Mouse (Mus musculus) CH12.LX (cell line): ENCODE data around the gene Macrod1. TPM values are rescaled to one million over a fixed set of nuclear protein-coding genes. Genes with fewer than 3 reads are reported as not detected.

Experiments used
- DNase-seq: peaks from one replicate; pipeline ENCODE4 v3.0.0-alpha.2; 2013; ENCODE audit errors: extremely low read depth
- H3K27ac ChIP-seq: 2 replicates; pipeline ENCODE4 v1.5.1; 2012; ENCODE audit warnings: low read depth, mild to moderate bottlenecking, control low read depth, moderate library complexity; ENCODE audit not compliant: insufficient read depth
- H3K27me3 ChIP-seq: replicated peaks from 2 replicates; pipeline ENCODE3; 2012; ENCODE audit warnings: inconsistent platforms
- H3K36me3 ChIP-seq, 2 experiments: replicated peaks in 1 of 2; 2 replicates each; pipeline versions ENCODE3 to v1.6.1; 2012; ENCODE audit warnings: inconsistent platforms in 1 of 2, low read length in 1 of 2, mild to moderate bottlenecking in 1 of 2, mixed read lengths in 1 of 2, moderate library complexity in 1 of 2; ENCODE audit not compliant: control insufficient read depth in 1 of 2, insufficient read depth in 1 of 2
- H3K4me1 ChIP-seq, 2 experiments: 2 replicates each; pipeline ENCODE4 v1.6.1; 2012; ENCODE audit warnings: inconsistent platforms in 1 of 2, moderate library complexity in 1 of 2; ENCODE audit not compliant: insufficient read depth in 2 of 2, control insufficient read depth in 1 of 2
- H3K4me2 ChIP-seq: 2 replicates; pipeline ENCODE4 v1.6.1; 2012; ENCODE audit warnings: low read depth, mild to moderate bottlenecking, control low read depth; ENCODE audit not compliant: poor library complexity, insufficient read depth, severe bottlenecking
- H3K4me3 ChIP-seq, 3 experiments: fragments of 150-350 bp in 1 of 3; sonication (generic) in 1 of 3; replicated peaks in 1 of 3; 2 replicates each; pipeline versions ENCODE3 to v1.5.1; 2011 to 2012; ENCODE audit warnings: low read depth in 2 of 3, low read length in 2 of 3, mild to moderate bottlenecking in 2 of 3, moderate library complexity in 2 of 3, control low read depth in 1 of 3, improper control_type of control experiment in 1 of 3, inconsistent platforms in 1 of 3, mixed read lengths in 1 of 3; ENCODE audit not compliant: poor library complexity in 1 of 3
- H3K79me2 ChIP-seq: replicated peaks from 2 replicates; pipeline ENCODE4 v1.6.1; 2012; ENCODE audit warnings: mild to moderate bottlenecking, moderate library complexity; ENCODE audit not compliant: control insufficient read depth, poor library complexity, insufficient read depth, severe bottlenecking; ENCODE audit errors: extremely low read depth
- H3K9ac ChIP-seq: 2 replicates; pipeline ENCODE4 v1.6.1; 2012; ENCODE audit warnings: low read depth, mild to moderate bottlenecking, control low read depth, moderate library complexity; ENCODE audit not compliant: insufficient read depth
- H3K9me3 ChIP-seq: replicated peaks from 2 replicates; pipeline ENCODE3; 2012; ENCODE audit warnings: low read length, inconsistent platforms, mixed read lengths
- BHLHE40 ChIP-seq: IDR thresholded peaks from 2 replicates; pipeline ENCODE4 v1.6.1; 2011; ENCODE audit warnings: mild to moderate bottlenecking, low read depth, low read length, improper control_type of control experiment
- CTCF ChIP-seq, 2 experiments: IDR thresholded peaks in 1 of 2; conservative IDR thresholded peaks in 1 of 2; 2 replicates each; pipeline ENCODE4 v1.5.1; 2011 to 2012; ENCODE audit warnings: low read depth in 2 of 2, low read length in 2 of 2, improper control_type of control experiment in 1 of 2, inconsistent platforms in 1 of 2, mild to moderate bottlenecking in 1 of 2, moderate library complexity in 1 of 2
- E2F4 ChIP-seq: IDR thresholded peaks from 2 replicates; pipeline ENCODE4 v1.6.1; 2011; ENCODE audit warnings: low read depth, low read length, improper control_type of control experiment; ENCODE audit not compliant: insufficient replicate concordance
- EP300 ChIP-seq: IDR thresholded peaks from 2 replicates; pipeline ENCODE4 v1.6.1; 2011; ENCODE audit warnings: low read length, improper control_type of control experiment
- GABPA ChIP-seq: IDR thresholded peaks from 2 replicates; pipeline ENCODE4 v1.6.1; 2012; ENCODE audit warnings: low read depth, low read length, improper control_type of control experiment, inconsistent platforms; ENCODE audit not compliant: insufficient replicate concordance
- JUN ChIP-seq: IDR thresholded peaks from 2 replicates; pipeline ENCODE4 v1.6.1; 2011; ENCODE audit warnings: low read depth, mild to moderate bottlenecking, low read length, improper control_type of control experiment, moderate library complexity; ENCODE audit not compliant: insufficient read depth
- MAX ChIP-seq: IDR thresholded peaks from 2 replicates; pipeline ENCODE4 v1.6.1; 2011; ENCODE audit warnings: low read length, improper control_type of control experiment
- MEF2A ChIP-seq: IDR thresholded peaks from 2 replicates; pipeline ENCODE4 v1.6.1; 2014; ENCODE audit warnings: low read depth, mild to moderate bottlenecking, inconsistent platforms, low read length, improper control_type of control experiment, borderline replicate concordance
- NELFE ChIP-seq: IDR thresholded peaks from 2 replicates; pipeline ENCODE4 v1.6.1; 2011; ENCODE audit warnings: low read depth, low read length, improper control_type of control experiment
- PAX5 ChIP-seq: IDR thresholded peaks from 2 replicates; pipeline ENCODE4 v1.6.1; 2012; ENCODE audit warnings: low read length, inconsistent platforms, mixed read lengths
- POLR2A ChIP-seq: IDR thresholded peaks from 2 replicates; pipeline ENCODE4 v1.6.1; 2011; ENCODE audit warnings: low read depth, mild to moderate bottlenecking, improper control_type of control experiment, low read length
- RCOR1 ChIP-seq: conservative IDR thresholded peaks from 2 replicates; pipeline ENCODE4 v1.6.1; 2012; ENCODE audit warnings: low read depth, mild to moderate bottlenecking, inconsistent platforms, low read length, improper control_type of control experiment
- SIN3A ChIP-seq: IDR thresholded peaks from 2 replicates; pipeline ENCODE4 v1.6.1; 2012; ENCODE audit warnings: low read length, improper control_type of control experiment, inconsistent platforms
- SMC3 ChIP-seq: IDR thresholded peaks from 2 replicates; pipeline ENCODE4 v1.6.1; 2011; ENCODE audit warnings: low read depth, low read length, improper control_type of control experiment
- TBP ChIP-seq: conservative IDR thresholded peaks from 2 replicates; pipeline ENCODE4 v1.6.1; 2011; ENCODE audit warnings: low read depth, low read length, improper control_type of control experiment
- TCF12 ChIP-seq: IDR thresholded peaks from 2 replicates; pipeline ENCODE4 v1.6.1; 2014; ENCODE audit warnings: low read depth, mild to moderate bottlenecking, inconsistent platforms, low read length, improper control_type of control experiment
- ZMIZ1 ChIP-seq: IDR thresholded peaks from 2 replicates; pipeline ENCODE4 v1.6.1; 2012; ENCODE audit warnings: low read depth, mild to moderate bottlenecking, inconsistent platforms, low read length, improper control_type of control experiment
- dilution Hi-C: fragments of 300-500 bp; cut with MboI; formaldehyde crosslinking; loops from 2 replicates; pipeline ENCODE4 v1.14.3; 2020; ENCODE audit warnings: low sequenced_read_pairs; ENCODE audit not compliant: extremely low pct_unique_long_range_greater_than_20kb, extremely low pct_ligation_motif_present
- in situ Hi-C: fragments of 300-500 bp; cut with MboI; formaldehyde crosslinking; loops from 3 replicates; pipeline ENCODE4 v1.14.3; 2019; ENCODE audit warnings: low sequenced_read_pairs, low pct_ligation_motif_present, low pct_unique_long_range_greater_than_20kb, mixed read lengths
- polyA plus RNA-seq: library from polyadenylated mRNA; unstranded; fragments of >175 nt; gene quantifications from 2 replicates; pipeline ENCODE4 v1.2.1, GENCODE M21; 2012; ENCODE audit warnings: low read depth; ENCODE audit not compliant: insufficient read length
- total RNA-seq, 2 experiments: library from RNA; depleted of rRNA; stranded (reverse); fragments of 300-350 nt in 1 of 2; fragments of >200 nt in 1 of 2; gene quantifications; 2 replicates each; pipeline ENCODE4 v1.2.3; 2012 to 2014

Macrod1 gene
- total and polyA plus RNA-seq, 3 experiments = 1.0 TPM; not detected in 2

DNA sequence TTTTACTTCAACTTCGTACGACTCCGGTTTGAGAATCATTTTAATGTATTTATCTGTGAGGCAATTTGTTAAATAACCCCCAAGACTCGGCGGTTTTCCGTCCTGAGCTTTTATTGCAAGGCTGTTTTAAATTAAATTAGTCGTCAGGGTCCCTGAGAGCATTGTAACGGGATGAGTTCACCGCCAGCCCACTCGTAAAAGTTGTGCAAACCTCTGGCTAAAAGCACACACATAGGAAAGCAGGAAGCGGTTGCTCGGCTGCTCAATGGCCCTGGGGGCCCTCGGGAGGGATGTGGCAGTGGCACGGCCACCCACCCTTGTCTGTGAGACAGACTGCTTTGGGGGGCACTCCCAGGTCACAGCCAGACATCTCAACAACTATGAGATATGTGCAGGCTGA, 81.7 kb downstream of the Macrod1 start:
- peaks cover 2 to 5% of the 10 kb centered on the region in 2 experiments; a peak in 2 of 4 replicates for H3K4me1 ChIP-seq
- DNase-seq = no peak
- in situ Hi-C loops (no loop called here), dilution Hi-C loops (no loop called here)
- H3K4me3 ChIP-seq = no peak overlapping the region
- TF ChIP-seq E2F4 (no peak), ZMIZ1 (no peak), EP300 (no peak), PAX5 (no peak), MAX (no peak), MEF2A (no peak), NELFE (no peak), TBP (no peak), TCF12 (no peak), BHLHE40 (no peak), CTCF (conservative IDR thresholded peaks at IDR 0.05 in 1 of 2, IDR thresholded peaks at IDR 0.05 in 1 of 2; ENCODE audit: low read depth in 2 of 2, low read length in 2 of 2) (no peak), RCOR1 (no peak), GABPA (no peak)
- H3K27ac ChIP-seq = no peak overlapping the region
- no peak overlapping the region for H3K9ac ChIP-seq
- H3K36me3 ChIP-seq = no peaks in the 10 kb centered on the region
- no peaks in the 10 kb centered on the region for H3K9me3 ChIP-seq
- no peak overlapping the region for H3K4me2 ChIP-seq
- peaks cover 98% of the 10 kb centered on the region for H3K27me3 ChIP-seq
- H3K79me2 ChIP-seq = no peaks in the 10 kb centered on the region

DNA sequence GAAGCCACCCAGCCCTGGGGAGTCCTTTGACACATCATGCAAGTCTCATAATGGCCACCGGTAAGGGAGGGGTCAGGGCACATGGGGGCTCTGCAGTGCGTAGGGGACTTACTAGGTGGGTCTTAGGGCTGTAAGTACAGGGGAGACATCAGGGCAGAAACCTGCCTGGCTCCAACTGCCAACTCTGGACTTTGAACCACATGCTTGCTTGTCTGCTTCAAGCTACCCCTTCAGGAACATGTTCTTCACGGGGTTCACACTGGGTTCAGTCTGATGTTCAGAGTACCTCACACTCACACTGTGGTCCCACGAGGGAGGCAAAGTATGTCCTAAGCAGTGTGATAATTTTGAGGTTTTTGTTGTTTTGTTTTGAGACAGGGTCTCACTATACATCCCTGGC, 82.7 kb downstream of the Macrod1 start:
- H3K4me2 ChIP-seq = no peak overlapping the region
- H3K4me3 ChIP-seq = no peak overlapping the region
- H3K27me3 ChIP-seq = peaks cover 99% of the 10 kb centered on the region
- dilution Hi-C loops (no loop called here), in situ Hi-C loops (no loop called here)
- H3K36me3 ChIP-seq = no peaks in the 10 kb centered on the region
- no peaks in the 10 kb centered on the region for H3K79me2 ChIP-seq
- H3K9me3 ChIP-seq = no peaks in the 10 kb centered on the region
- no peak overlapping the region for H3K27ac ChIP-seq
- no peak overlapping the region for H3K9ac ChIP-seq
- TF ChIP-seq POLR2A (no peak), JUN (no peak), EP300 (no peak), SIN3A (no peak), MEF2A (no peak), SMC3 (no peak)
- no peak for DNase-seq
- peaks cover 5 to 11% of the 10 kb centered on the region in 2 experiments; a peak in 3 of 4 replicates for H3K4me1 ChIP-seq
